Mouse (Mus musculus): ENCODE measurements around the gene Kcnc1. TPM values are rescaled to one million over a fixed set of nuclear protein-coding genes. Genes with fewer than 3 reads are reported as not detected.

Kcnc1 gene
- polyA plus RNA-seq, 1 experiment from 2014 or later, result 0.92 TPM

GRCm38 (mm10) chr7:46409204-46409789, 13.0 kb downstream of the Kcnc1 start:
- no peak overlapping the region for H3K4me3 ChIP-seq (ENCODE audit: low read depth, low read length)
- no peak overlapping the region for H3K9ac ChIP-seq (ENCODE audit: low read length)
- H3K9me3 ChIP-seq (ENCODE audit: control insufficient read depth, low read length), result no peaks in the 10 kb centered on the region
- DNase-seq (ENCODE audit: low spot score), result no peak
- H3K4me2 ChIP-seq (ENCODE audit: low read depth, low read length, severe bottlenecking), result no peak overlapping the region
- H3K4me1 ChIP-seq (replicated peaks; ENCODE audit: control insufficient read depth, insufficient read depth, low read length), result no peaks in the 10 kb centered on the region
- no peak for ATAC-seq (replicated peaks; ENCODE audit: low FRiP score)
- 51% methylated on average over 12 of the region's 12 CpGs for WGBS
- no peaks in the 10 kb centered on the region for H3K36me3 ChIP-seq (ENCODE audit: control insufficient read depth, insufficient read depth, low read length)
- H3K27ac ChIP-seq (ENCODE audit: low read depth, low read length), result no peak overlapping the region
- H3K27me3 ChIP-seq (ENCODE audit: control insufficient read depth, insufficient read depth, low read length), result no peaks in the 10 kb centered on the region

- no peak overlapping the region for H3K4me2 ChIP-seq (ENCODE audit: low read depth, low read length, severe bottlenecking)
- no peaks in the 10 kb centered on the region for H3K36me3 ChIP-seq (ENCODE audit: control insufficient read depth, insufficient read depth, low read length)
- no peak overlapping the region for H3K9ac ChIP-seq (ENCODE audit: low read length)
- DNase-seq (ENCODE audit: low spot score), result no peak
- 85% methylated on average over 6 of the region's 6 CpGs for WGBS
- H3K27me3 ChIP-seq (ENCODE audit: control insufficient read depth, insufficient read depth, low read length), result no peaks in the 10 kb centered on the region
- no peak overlapping the region for H3K4me3 ChIP-seq (ENCODE audit: low read depth, low read length)
- no peak for ATAC-seq (replicated peaks; ENCODE audit: low FRiP score)
- no peaks in the 10 kb centered on the region for H3K9me3 ChIP-seq (ENCODE audit: control insufficient read depth, low read length)
- no peaks in the 10 kb centered on the region for H3K4me1 ChIP-seq (replicated peaks; ENCODE audit: control insufficient read depth, insufficient read depth, low read length)
- H3K27ac ChIP-seq (ENCODE audit: low read depth, low read length), result no peak overlapping the region
Observed at GRCm38 (mm10) chr7:46410727-46411126, 14.4 kb downstream of the Kcnc1 start.

- Histone ChIP-seq H3K9me3 (ENCODE audit: control insufficient read depth, low read length) (no peaks in the 10 kb centered on the region), H3K4me3 (ENCODE audit: low read depth, low read length) (no peak overlapping the region), H3K27ac (ENCODE audit: low read depth, low read length) (no peak overlapping the region), H3K9ac (ENCODE audit: low read length) (no peak overlapping the region), H3K27me3 (ENCODE audit: control insufficient read depth, insufficient read depth, low read length) (no peaks in the 10 kb centered on the region), H3K4me1 (replicated peaks; ENCODE audit: control insufficient read depth, insufficient read depth, low read length) (no peaks in the 10 kb centered on the region), H3K4me2 (ENCODE audit: low read depth, low read length, severe bottlenecking) (no peak overlapping the region), H3K36me3 (ENCODE audit: control insufficient read depth, insufficient read depth, low read length) (no peaks in the 10 kb centered on the region)
- DNase-seq (ENCODE audit: low spot score) (no peak), ATAC-seq (replicated peaks; ENCODE audit: low FRiP score) (no peak)
- WGBS, result 82% methylated on average over 5 of the region's 5 CpGs
Observed at GRCm38 (mm10) chr7:46412823-46413222, 16.5 kb downstream of the Kcnc1 start.

GRCm38 (mm10) chr7:46413959-46414725, 17.8 kb downstream of the Kcnc1 start:
- 78% methylated on average over 6 of the region's 6 CpGs for WGBS
- no peak overlapping the region for H3K4me3 ChIP-seq (ENCODE audit: low read depth, low read length)

GRCm38 (mm10) chr7:46415818-46416425, 19.6 kb downstream of the Kcnc1 start:
- ATAC-seq (replicated peaks; ENCODE audit: low FRiP score), result no peak
- H3K27ac ChIP-seq (ENCODE audit: low read depth, low read length), result no peak overlapping the region
- WGBS, result 80% methylated on average over 14 of the region's 14 CpGs

More at GRCm38 (mm10) chr7:46413959-46414725, 17.8 kb downstream of the Kcnc1 start:
- no peak overlapping the region for H3K4me2 ChIP-seq (ENCODE audit: low read depth, low read length, severe bottlenecking)
- H3K27me3 ChIP-seq (ENCODE audit: control insufficient read depth, insufficient read depth, low read length), result no peaks in the 10 kb centered on the region
- H3K9me3 ChIP-seq (ENCODE audit: control insufficient read depth, low read length), result no peaks in the 10 kb centered on the region
- no peaks in the 10 kb centered on the region for H3K4me1 ChIP-seq (replicated peaks; ENCODE audit: control insufficient read depth, insufficient read depth, low read length)
- ATAC-seq (replicated peaks; ENCODE audit: low FRiP score), result no peak
- H3K27ac ChIP-seq (ENCODE audit: low read depth, low read length), result no peak overlapping the region
- H3K9ac ChIP-seq (ENCODE audit: low read length), result no peak overlapping the region
- H3K36me3 ChIP-seq (ENCODE audit: control insufficient read depth, insufficient read depth, low read length), result no peaks in the 10 kb centered on the region
- DNase-seq (ENCODE audit: low spot score), result no peak

GRCm38 (mm10) chr7:46417467-46417866, 21.2 kb downstream of the Kcnc1 start:
- Histone ChIP-seq H3K36me3 (ENCODE audit: control insufficient read depth, insufficient read depth, low read length) (no peaks in the 10 kb centered on the region), H3K9ac (ENCODE audit: low read length) (no peak overlapping the region), H3K27ac (ENCODE audit: low read depth, low read length) (no peak overlapping the region), H3K9me3 (ENCODE audit: control insufficient read depth, low read length) (no peaks in the 10 kb centered on the region), H3K27me3 (ENCODE audit: control insufficient read depth, insufficient read depth, low read length) (no peaks in the 10 kb centered on the region), H3K4me3 (ENCODE audit: low read depth, low read length) (no peak overlapping the region), H3K4me1 (replicated peaks; ENCODE audit: control insufficient read depth, insufficient read depth, low read length) (0 out of 2 replicates have a peak, but pooled peaks cover 4% of the 10 kb centered on the region), H3K4me2 (ENCODE audit: low read depth, low read length, severe bottlenecking) (no peak overlapping the region)
- ATAC-seq (replicated peaks; ENCODE audit: low FRiP score) (no peak), DNase-seq (ENCODE audit: low spot score) (no peak)
- WGBS, result 73% methylated on average over 7 of the region's 7 CpGs

More at GRCm38 (mm10) chr7:46415818-46416425, 19.6 kb downstream of the Kcnc1 start:
- Histone ChIP-seq H3K4me3 (ENCODE audit: low read depth, low read length) (no peak overlapping the region), H3K36me3 (ENCODE audit: control insufficient read depth, insufficient read depth, low read length) (no peaks in the 10 kb centered on the region), H3K4me2 (ENCODE audit: low read depth, low read length, severe bottlenecking) (no peak overlapping the region), H3K9ac (ENCODE audit: low read length) (no peak overlapping the region), H3K4me1 (replicated peaks; ENCODE audit: control insufficient read depth, insufficient read depth, low read length) (no peaks in the 10 kb centered on the region), H3K27me3 (ENCODE audit: control insufficient read depth, insufficient read depth, low read length) (no peaks in the 10 kb centered on the region), H3K9me3 (ENCODE audit: control insufficient read depth, low read length) (no peaks in the 10 kb centered on the region)
- no peak for DNase-seq (ENCODE audit: low spot score)

GRCm38 (mm10) chr7:46418102-46418622, 21.9 kb downstream of the Kcnc1 start:
- H3K9me3 ChIP-seq (ENCODE audit: control insufficient read depth, low read length), result no peaks in the 10 kb centered on the region
- ATAC-seq (replicated peaks; ENCODE audit: low FRiP score), result no peak
- 0 out of 2 replicates have a peak, but pooled peaks cover 7% of the 10 kb centered on the region for H3K4me1 ChIP-seq (replicated peaks; ENCODE audit: control insufficient read depth, insufficient read depth, low read length)
- H3K36me3 ChIP-seq (ENCODE audit: control insufficient read depth, insufficient read depth, low read length), result no peaks in the 10 kb centered on the region
- H3K27ac ChIP-seq (ENCODE audit: low read depth, low read length), result no peak overlapping the region
- H3K4me2 ChIP-seq (ENCODE audit: low read depth, low read length, severe bottlenecking), result no peak overlapping the region
- no peak overlapping the region for H3K9ac ChIP-seq (ENCODE audit: low read length)
- 83% methylated on average over 16 of the region's 16 CpGs for WGBS
- no peaks in the 10 kb centered on the region for H3K27me3 ChIP-seq (ENCODE audit: control insufficient read depth, insufficient read depth, low read length)
- H3K4me3 ChIP-seq (ENCODE audit: low read depth, low read length), result no peak overlapping the region
- DNase-seq (ENCODE audit: low spot score), result no peak

- WGBS, result 63% methylated on average over 5 of the region's 5 CpGs
- Histone ChIP-seq H3K4me1 (replicated peaks; ENCODE audit: control insufficient read depth, insufficient read depth, low read length) (0 out of 2 replicates have a peak, but pooled peaks cover 7% of the 10 kb centered on the region), H3K27ac (ENCODE audit: low read depth, low read length) (no peak overlapping the region), H3K36me3 (ENCODE audit: control insufficient read depth, insufficient read depth, low read length) (no peaks in the 10 kb centered on the region), H3K4me3 (ENCODE audit: low read depth, low read length) (no peak overlapping the region), H3K9ac (ENCODE audit: low read length) (no peak overlapping the region), H3K27me3 (ENCODE audit: control insufficient read depth, insufficient read depth, low read length) (no peaks in the 10 kb centered on the region), H3K4me2 (ENCODE audit: low read depth, low read length, severe bottlenecking) (no peak overlapping the region), H3K9me3 (ENCODE audit: control insufficient read depth, low read length) (no peaks in the 10 kb centered on the region)
- DNase-seq (ENCODE audit: low spot score) (no peak), ATAC-seq (replicated peaks; ENCODE audit: low FRiP score) (no peak)
Observed at GRCm38 (mm10) chr7:46421535-46421934, 25.2 kb downstream of the Kcnc1 start.

Data from forebrain, embryonic 11.5 days (tissue).